Mouse (Mus musculus) forebrain, embryonic 14.5 days (tissue): ENCODE data around the gene Gm13277. TPM values are rescaled to one million over a fixed set of nuclear protein-coding genes. Genes with fewer than 3 reads are reported as not detected.
"Not testable (repeated sequence)": the region's sequence is repeated elsewhere in the genome, so short reads cannot be mapped to it uniquely, and the experiment has no call there.

Source experiments
- ATAC-seq: fragments of 200-750 bp; cut with Nextera tagmentation; 2 replicates; pipeline ENCODE4 v1.8.0; 2017; ENCODE audit warnings: mild to moderate bottlenecking, moderate library complexity
- DNase-seq: peaks from one replicate; pipeline ENCODE4 v3.0.0-alpha.2; 2015; ENCODE audit warnings: low spot score
- H3K27ac ChIP-seq: fragments of 300-500 bp; sonication (generic); 2 replicates; pipeline ENCODE4 v1.5.1; 2014; ENCODE audit warnings: low read depth, mild to moderate bottlenecking, control low read depth, low read length, moderate library complexity
- H3K27me3 ChIP-seq: fragments of 300-500 bp; sonication (generic); replicated peaks from 2 replicates; pipeline ENCODE4 v1.6.1; 2014; ENCODE audit warnings: low read length, control low read depth, mixed read lengths; ENCODE audit not compliant: control insufficient read depth, insufficient read depth
- H3K36me3 ChIP-seq: fragments of 300-500 bp; sonication (generic); 2 replicates; pipeline ENCODE4 v1.6.1; 2014; ENCODE audit warnings: low read length, control low read depth; ENCODE audit not compliant: control insufficient read depth, insufficient read depth
- H3K4me1 ChIP-seq: fragments of 300-500 bp; sonication (generic); 2 replicates; pipeline ENCODE4 v1.6.1; 2014; ENCODE audit warnings: antibody characterized with exemption, low read length, control low read depth; ENCODE audit not compliant: control insufficient read depth, insufficient read depth
- H3K4me2 ChIP-seq: fragments of 300-500 bp; sonication (generic); 2 replicates; pipeline ENCODE4 v1.6.1; 2014; ENCODE audit warnings: mild to moderate bottlenecking, control low read depth, low read length
- H3K4me3 ChIP-seq: fragments of 300-500 bp; sonication (generic); 2 replicates; pipeline ENCODE4 v1.5.1; 2014; ENCODE audit warnings: low read depth, low read length, control low read depth
- H3K9ac ChIP-seq: fragments of 300-500 bp; sonication (generic); 2 replicates; pipeline ENCODE4 v1.6.1; 2014; ENCODE audit warnings: mild to moderate bottlenecking, low read length, control low read depth, moderate library complexity
- H3K9me3 ChIP-seq: fragments of 300-500 bp; sonication (generic); replicated peaks from 2 replicates; pipeline ENCODE4 v1.6.1; 2016; ENCODE audit warnings: low read length, control low read depth, mixed read lengths; ENCODE audit not compliant: control insufficient read depth
- WGBS: fragments of 180-500 bp; shearing (Covaris S2); extraction: QIAGEN DNeasy Blood & Tissue Kit; methylation state at CpG from one replicate; pipeline ENCODE4 v1.1.7; 2014; 5-methylcytosine and 5-hydroxymethylcytosine counted together
- polyA plus RNA-seq: library from polyadenylated mRNA; unstranded; fragments of >200 nt; fragmentation: Nextera tagmentation; extraction: Ambion mirVana; gene quantifications from 2 replicates; pipeline ENCODE4 v1.2.1, GENCODE M21; 2014

The Gm13277 gene
- polyA plus RNA-seq, 1 experiment from 2014 or later = not detected

GRCm38 (mm10) chr4:88779550-88779949 is 8.9 kb upstream of the Gm13277 start, which contains the start of gene Gm13272:
Gene Gm13272, plus strand, starts transcription at chr4:88779850.
- WGBS = no CpG with 5 or more reads among the region's 29 CpGs
- not testable (repeated sequence) for H3K4me2 ChIP-seq, H3K4me1 ChIP-seq, H3K36me3 ChIP-seq, H3K9ac ChIP-seq, H3K27ac ChIP-seq, H3K9me3 ChIP-seq, DNase-seq, H3K27me3 ChIP-seq, H3K4me3 ChIP-seq, ATAC-seq

- not testable (repeated sequence) for H3K4me2 ChIP-seq, H3K4me1 ChIP-seq, DNase-seq, H3K27ac ChIP-seq, ATAC-seq, H3K9me3 ChIP-seq, H3K9ac ChIP-seq, H3K36me3 ChIP-seq, H3K4me3 ChIP-seq, H3K27me3 ChIP-seq
- WGBS = 53% methylated on average over 14 of the region's 18 CpGs
Measured at GRCm38 (mm10) chr4:88780320-88780719, 8.1 kb upstream of the Gm13277 start.

GRCm38 (mm10) chr4:88781831-88782230 is 6.6 kb upstream of the Gm13277 start, which contains the start of gene Ifnz:
Gene Ifnz, plus strand, starts transcription at chr4:88782131.
- H3K9ac ChIP-seq, H3K27ac ChIP-seq, H3K9me3 ChIP-seq, H3K4me1 ChIP-seq, DNase-seq, H3K4me3 ChIP-seq, H3K36me3 ChIP-seq, H3K27me3 ChIP-seq, ATAC-seq: not testable (repeated sequence)
- H3K4me2 ChIP-seq = peak within 1 kb of the TSS; percentile 33; the same call in 1 of the 2 replicates
- 11% methylated on average over 2 of the region's 7 CpGs for WGBS

- H3K36me3 ChIP-seq, H3K9ac ChIP-seq, H3K9me3 ChIP-seq, DNase-seq, H3K4me3 ChIP-seq, H3K27ac ChIP-seq, ATAC-seq, H3K4me1 ChIP-seq, H3K27me3 ChIP-seq: not testable (repeated sequence)
- WGBS = 0% methylated on average over 12 of the region's 31 CpGs
- H3K4me2 ChIP-seq = peak overlapping the region; percentile 33; the same call in 1 of the 2 replicates
Measured at GRCm38 (mm10) chr4:88782335-88782734, 6.1 kb upstream of the Gm13277 start.

GRCm38 (mm10) chr4:88785409-88785808 is 3.0 kb upstream of the Gm13277 start, which contains the start of gene Gm13276:
Gene Gm13276, plus strand, starts transcription at chr4:88785709.
- not testable (repeated sequence) for H3K9me3 ChIP-seq, ATAC-seq, H3K4me3 ChIP-seq, H3K4me2 ChIP-seq, H3K4me1 ChIP-seq, DNase-seq, H3K9ac ChIP-seq, H3K27me3 ChIP-seq, H3K27ac ChIP-seq, H3K36me3 ChIP-seq
- WGBS = no CpG with 5 or more reads among the region's 27 CpGs

GRCm38 (mm10) chr4:88791250-88791649 is 2.8 kb downstream of the Gm13277 start, which contains the start of gene Gm13278:
Gene Gm13278, plus strand, starts transcription at chr4:88791550.
- ATAC-seq, H3K4me3 ChIP-seq, H3K27me3 ChIP-seq, DNase-seq, H3K9me3 ChIP-seq, H3K27ac ChIP-seq, H3K4me2 ChIP-seq, H3K9ac ChIP-seq, H3K4me1 ChIP-seq, H3K36me3 ChIP-seq: not testable (repeated sequence)
- WGBS = no CpG with 5 or more reads among the region's 28 CpGs

- H3K27me3 ChIP-seq, H3K4me2 ChIP-seq, H3K27ac ChIP-seq, H3K9me3 ChIP-seq, H3K4me3 ChIP-seq, H3K4me1 ChIP-seq, DNase-seq, H3K36me3 ChIP-seq, H3K9ac ChIP-seq, ATAC-seq: not testable (repeated sequence)
- WGBS = 0% methylated on average over 6 of the region's 52 CpGs
Measured at GRCm38 (mm10) chr4:88793936-88794675, 5.7 kb downstream of the Gm13277 start, which contains the start of gene Gm13275. Gene Gm13275, plus strand, starts transcription at chr4:88794487.

GRCm38 (mm10) chr4:88797097-88797496 is 8.7 kb downstream of the Gm13277 start, which contains the start of gene Gm13279:
Gene Gm13279, plus strand, starts transcription at chr4:88797397.
- no CpG with 5 or more reads among the region's 28 CpGs for WGBS

GRCm38 (mm10) chr4:88799365-88799764 is 10.9 kb downstream of the Gm13277 start, which contains the start of gene Gm13285:
Gene Gm13285, plus strand, starts transcription at chr4:88799665.
- H3K9me3 ChIP-seq, H3K4me3 ChIP-seq, ATAC-seq: not testable (repeated sequence)

More at GRCm38 (mm10) chr4:88797097-88797496, 8.7 kb downstream of the Gm13277 start, which contains the start of gene Gm13279:
- not testable (repeated sequence) for ATAC-seq, H3K4me1 ChIP-seq, DNase-seq, H3K27ac ChIP-seq, H3K27me3 ChIP-seq, H3K9me3 ChIP-seq, H3K4me2 ChIP-seq, H3K9ac ChIP-seq, H3K4me3 ChIP-seq, H3K36me3 ChIP-seq

More at GRCm38 (mm10) chr4:88799365-88799764, 10.9 kb downstream of the Gm13277 start, which contains the start of gene Gm13285:
- H3K4me2 ChIP-seq, H3K36me3 ChIP-seq, H3K27ac ChIP-seq, H3K9ac ChIP-seq, DNase-seq, H3K27me3 ChIP-seq, H3K4me1 ChIP-seq: not testable (repeated sequence)
- WGBS = 0% methylated on average over 1 of the region's 7 CpGs
